Mouse (Mus musculus) ES-E14 (cell line): ENCODE data around the gene Chsy1. TPM values are rescaled to one million over a fixed set of nuclear protein-coding genes. Genes with fewer than 3 reads are reported as not detected.

Source experiments
- DNase-seq: peaks from one replicate; pipeline ENCODE4 v3.0.0-alpha.2; 2013; ENCODE audit warnings: low read depth, low spot score
- H3K27ac ChIP-seq: 2 replicates; pipeline ENCODE4 v1.5.1; 2012; ENCODE audit warnings: low read depth, mild to moderate bottlenecking, low read length, moderate library complexity, mixed read lengths; ENCODE audit not compliant: poor library complexity, insufficient read depth, severe bottlenecking
- H3K36me3 ChIP-seq: 2 replicates; pipeline ENCODE4 v1.6.1; 2012; ENCODE audit warnings: mild to moderate bottlenecking, low read length, moderate library complexity, mixed read lengths; ENCODE audit not compliant: control insufficient read depth, poor library complexity, insufficient read depth, severe bottlenecking
- H3K4me1 ChIP-seq, 2 experiments: fragments of 150-350 bp in 1 of 2; sonication (generic) in 1 of 2; 2 replicates each; pipeline ENCODE4 v1.6.1; 2012; ENCODE audit warnings: low read length in 2 of 2, mild to moderate bottlenecking in 1 of 2, mixed read lengths in 1 of 2; ENCODE audit not compliant: control insufficient read depth in 2 of 2, insufficient read depth in 2 of 2, poor library complexity in 1 of 2
- H3K4me3 ChIP-seq, 2 experiments: fragments of 150-350 bp in 1 of 2; sonication (generic) in 1 of 2; 2 replicates each; pipeline ENCODE4 v1.5.1; 2012; ENCODE audit warnings: low read length in 2 of 2, low read depth in 1 of 2, mild to moderate bottlenecking in 1 of 2, mixed read lengths in 1 of 2; ENCODE audit not compliant: insufficient read depth in 1 of 2, poor library complexity in 1 of 2, severe bottlenecking in 1 of 2
- H3K9ac ChIP-seq: 2 replicates; pipeline ENCODE4 v1.6.1; 2012; ENCODE audit warnings: low read depth, mild to moderate bottlenecking, low read length, mixed read lengths; ENCODE audit not compliant: poor library complexity, insufficient read depth, severe bottlenecking
- H3K9me3 ChIP-seq: fragments of 150-350 bp; sonication (generic); 2 replicates; pipeline ENCODE4 v1.6.1; 2012; ENCODE audit warnings: low read depth, mild to moderate bottlenecking, low read length; ENCODE audit not compliant: control insufficient read depth, insufficient read depth
- CHD2 ChIP-seq: IDR thresholded peaks from 2 replicates; pipeline ENCODE4 v1.6.1; 2014; ENCODE audit warnings: mild to moderate bottlenecking, low read depth, low read length, inconsistent platforms
- HCFC1 ChIP-seq: IDR thresholded peaks from 2 replicates; pipeline ENCODE4 v1.6.1; 2012; ENCODE audit warnings: low read length, inconsistent platforms, borderline replicate concordance; ENCODE audit not compliant: insufficient read depth
- MAFK ChIP-seq: IDR thresholded peaks from 2 replicates; pipeline ENCODE4 v1.6.1; 2014; ENCODE audit warnings: mild to moderate bottlenecking, low read depth, low read length, inconsistent platforms; ENCODE audit not compliant: insufficient read depth
- ZC3H11A ChIP-seq: IDR thresholded peaks from 2 replicates; pipeline ENCODE4 v1.6.1; 2012; ENCODE audit warnings: low read depth, mild to moderate bottlenecking, inconsistent platforms, low read length, borderline replicate concordance
- ZNF384 ChIP-seq: IDR thresholded peaks from 2 replicates; pipeline ENCODE4 v1.6.1; 2012; ENCODE audit warnings: low read depth, low read length, inconsistent platforms
- in situ Hi-C, 2 experiments: fragments of 600-800 bp; cut with MboI; formaldehyde crosslinking; loops; one replicate each; pipeline ENCODE4 v1.15.1; 2025; ENCODE audit warnings: low sequenced_read_pairs in 2 of 2, inconsistent platforms in 1 of 2; ENCODE audit not compliant: unreplicated experiment in 2 of 2
- total RNA-seq: library from RNA; depleted of rRNA; stranded (reverse); fragments of 300-350 nt; gene quantifications from 2 replicates; pipeline ENCODE4 v1.2.3, GENCODE M21; 2012

Chsy1 gene
- total RNA-seq, 1 experiment = 30.8 TPM

DNA sequence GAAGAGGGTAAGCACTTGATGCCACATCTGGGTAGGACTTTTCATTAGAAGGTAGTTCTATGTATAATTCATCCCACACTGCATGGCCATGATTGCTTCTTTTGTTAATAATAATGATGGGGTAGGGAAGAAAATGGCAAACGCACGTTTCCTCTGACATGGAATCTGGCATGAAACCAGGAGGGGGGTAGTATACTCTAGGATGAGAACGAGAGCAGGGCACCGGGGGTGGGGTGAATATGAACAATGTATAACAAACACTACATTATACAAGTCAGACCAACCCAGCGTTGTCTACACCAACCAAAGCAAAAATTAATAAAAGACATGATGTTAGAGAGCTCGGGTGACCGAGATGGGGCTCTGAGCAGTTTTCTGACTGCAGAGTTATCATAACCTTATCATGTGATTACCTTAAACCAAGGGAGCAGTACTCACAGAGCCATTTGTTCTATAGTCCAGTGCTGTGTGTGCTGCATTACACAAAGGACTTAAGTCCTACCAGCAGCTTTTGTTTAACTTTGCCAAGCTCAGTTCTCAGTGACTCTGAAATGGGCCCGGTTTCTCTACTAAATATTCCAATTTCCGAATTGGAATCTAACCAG, 55.2 kb downstream of the Chsy1 start:
- TF ChIP-seq ZNF384 = no peak
- Histone ChIP-seq H3K36me3 (no peaks in the 10 kb centered on the region), H3K9ac (no peak overlapping the region), H3K9me3 (no peaks in the 10 kb centered on the region), H3K27ac (no peak overlapping the region), H3K4me1 (peaks cover 0 to 5% of the 10 kb centered on the region in 2 experiments; a peak in 2 of 4 replicates), H3K4me3 (no peak overlapping the region)
- DNase-seq = no peak
- in situ Hi-C loops = no loop called here

DNA sequence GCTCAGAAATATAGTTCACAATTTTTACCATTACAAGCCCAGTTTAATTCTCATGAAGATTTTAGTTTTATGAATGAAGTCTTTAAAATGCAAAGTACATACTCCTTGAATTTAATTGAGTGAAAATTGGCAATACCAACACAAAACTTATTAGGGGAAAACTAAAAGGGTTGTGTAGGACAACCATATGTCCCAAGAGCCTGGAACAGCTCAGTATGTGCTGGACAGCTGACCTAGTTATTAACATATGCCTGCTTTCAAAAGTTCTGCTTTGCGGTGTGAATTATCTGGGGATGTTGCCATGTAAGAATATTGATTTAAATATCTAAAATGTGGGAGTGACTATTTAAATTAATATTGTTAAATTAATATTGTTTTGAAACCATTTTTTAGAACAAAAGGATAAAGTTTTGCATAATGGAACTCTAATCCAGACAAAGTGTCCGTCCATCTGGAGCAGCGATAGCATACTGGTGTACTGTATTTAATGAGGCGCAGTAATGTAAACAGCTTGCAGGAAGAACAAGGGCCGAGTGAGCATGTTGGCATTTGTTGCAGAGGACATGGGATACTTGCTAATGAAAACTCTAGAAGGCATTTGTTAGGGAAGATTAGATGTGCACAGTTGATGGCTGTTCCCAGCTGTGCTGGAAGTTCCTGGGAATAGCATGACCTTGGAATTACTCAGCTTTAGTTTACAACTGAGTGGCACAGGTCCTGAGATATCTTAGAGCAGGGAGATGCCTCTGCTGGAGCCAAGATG, 55.9 kb downstream of the Chsy1 start:
- 0 out of 4 replicates have a peak, but pooled peaks cover 0 to 2% of the 10 kb centered on the region in 2 experiments for H3K4me1 ChIP-seq
- in situ Hi-C loops = no loop called here
- no peak overlapping the region for H3K27ac ChIP-seq
- no peak for DNase-seq
- no peak overlapping the region for H3K9ac ChIP-seq
- TF ChIP-seq HCFC1 = no peak
- TF ChIP-seq CHD2 = no peak
- TF ChIP-seq ZC3H11A = no peak
- TF ChIP-seq ZNF384 = no peak
- TF ChIP-seq MAFK = no peak
- no peak overlapping the region for H3K4me3 ChIP-seq
- H3K36me3 ChIP-seq = no peaks in the 10 kb centered on the region
- H3K9me3 ChIP-seq = no peaks in the 10 kb centered on the region

DNA sequence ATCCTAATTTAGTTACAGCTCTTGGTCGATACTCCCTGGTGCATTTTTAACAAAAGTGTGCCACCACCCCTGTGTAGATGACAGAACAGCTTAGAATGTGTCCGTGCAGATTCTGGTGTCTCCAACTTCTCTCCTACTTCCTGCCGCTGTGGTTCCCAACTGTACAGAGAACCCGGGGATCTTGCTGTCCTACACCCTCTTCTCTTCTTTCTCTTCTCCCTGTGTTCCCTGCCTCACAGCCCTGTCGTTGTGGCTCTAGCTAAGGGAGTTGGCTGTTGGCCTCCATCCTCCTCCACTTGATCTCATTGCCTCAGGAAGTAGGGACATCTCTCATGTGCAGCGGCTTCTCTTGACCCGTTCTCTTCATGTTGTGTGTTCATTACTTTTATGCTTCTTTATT, 59.6 kb downstream of the Chsy1 start:
- H3K4me1 ChIP-seq = 0 out of 4 replicates have a peak, but pooled peaks cover 0 to 2% of the 10 kb centered on the region in 2 experiments
- no peak overlapping the region for H3K27ac ChIP-seq
- H3K4me3 ChIP-seq = no peak overlapping the region
- in situ Hi-C loops = no loop called here
- no peaks in the 10 kb centered on the region for H3K9me3 ChIP-seq
- H3K36me3 ChIP-seq = peaks cover 12% of the 10 kb centered on the region; the same call in 1 of the 2 replicates
- no peak for DNase-seq
- H3K9ac ChIP-seq = no peak overlapping the region
- TF ChIP-seq ZNF384 = no peak
- TF ChIP-seq MAFK = no peak
- TF ChIP-seq CHD2 = no peak
- TF ChIP-seq HCFC1 = no peak
- TF ChIP-seq ZC3H11A = no peak

DNA sequence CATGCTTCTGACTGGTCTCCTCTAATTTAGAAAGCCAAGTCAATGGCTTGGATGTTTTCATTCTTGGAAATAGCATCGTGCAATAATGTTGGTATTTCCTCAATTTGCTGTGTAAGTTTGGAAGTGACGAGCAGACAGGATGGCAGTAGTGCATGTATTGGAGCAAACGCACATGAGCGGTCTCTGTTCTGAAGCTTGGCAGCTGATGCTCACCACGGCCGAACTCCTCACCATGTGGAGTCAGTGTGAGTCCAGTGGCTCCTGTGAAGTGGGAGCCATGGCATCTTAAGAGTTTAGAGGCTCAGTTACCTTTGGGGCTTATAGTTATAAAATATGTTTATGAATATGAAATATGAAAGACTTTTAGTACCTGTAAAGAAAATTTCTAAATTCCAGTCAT, 60.2 kb downstream of the Chsy1 start:
- 0 out of 4 replicates have a peak, but pooled peaks cover 0 to 2% of the 10 kb centered on the region in 2 experiments for H3K4me1 ChIP-seq
- H3K36me3 ChIP-seq = peaks cover 16% of the 10 kb centered on the region; the same call in 1 of the 2 replicates
- in situ Hi-C loops = no loop called here
- no peak overlapping the region for H3K9ac ChIP-seq
- no peaks in the 10 kb centered on the region for H3K9me3 ChIP-seq
- no peak for DNase-seq
- TF ChIP-seq CHD2 (no peak), MAFK (no peak), HCFC1 (no peak), ZNF384 (no peak), ZC3H11A (no peak)
- H3K27ac ChIP-seq = no peak overlapping the region
- H3K4me3 ChIP-seq = no peak overlapping the region
